Mouse (Mus musculus) hindbrain, postnatal 0 days (tissue): ENCODE measurements around the gene Tcn2. TPM values are rescaled to one million over a fixed set of nuclear protein-coding genes. Genes with fewer than 3 reads are reported as not detected.

Experiments
- ATAC-seq: fragments of 200-750 bp; cut with Nextera tagmentation; 2 replicates; pipeline ENCODE4 v1.8.0; 2017; ENCODE audit warnings: mild to moderate bottlenecking, moderate TSS enrichment, moderate library complexity
- DNase-seq: peaks from one replicate; pipeline ENCODE4 v3.0.0-alpha.2; 2015; ENCODE audit warnings: low spot score
- H3K27ac ChIP-seq: fragments of 300-500 bp; sonication (generic); 2 replicates; pipeline ENCODE4 v1.5.1; 2014; ENCODE audit warnings: mild to moderate bottlenecking
- H3K27me3 ChIP-seq: fragments of 300-500 bp; sonication (generic); 2 replicates; pipeline ENCODE4 v1.6.1; 2014; ENCODE audit warnings: low read length, mixed read lengths; ENCODE audit not compliant: insufficient read depth
- H3K36me3 ChIP-seq: fragments of 300-500 bp; sonication (generic); 2 replicates; pipeline ENCODE4 v1.6.1; 2014; ENCODE audit warnings: low read length, mixed read lengths; ENCODE audit not compliant: insufficient read depth
- H3K4me1 ChIP-seq: fragments of 300-500 bp; sonication (generic); 2 replicates; pipeline ENCODE4 v1.6.1; 2014; ENCODE audit warnings: antibody characterized with exemption, low read length, mixed read lengths; ENCODE audit not compliant: insufficient read depth
- H3K4me2 ChIP-seq: fragments of 300-500 bp; sonication (generic); 2 replicates; pipeline ENCODE4 v1.6.1; 2014; ENCODE audit warnings: low read depth, mild to moderate bottlenecking, low read length, moderate library complexity, mixed read lengths
- H3K4me3 ChIP-seq: fragments of 300-500 bp; sonication (generic); 2 replicates; pipeline ENCODE4 v1.5.1; 2014; ENCODE audit warnings: low read length
- H3K9ac ChIP-seq: fragments of 300-500 bp; sonication (generic); replicated peaks from 2 replicates; pipeline ENCODE4 v1.6.1; 2014; ENCODE audit warnings: mild to moderate bottlenecking, low read length, moderate library complexity, mixed read lengths
- H3K9me3 ChIP-seq: fragments of 300-500 bp; sonication (generic); 2 replicates; pipeline ENCODE4 v1.6.1; 2016; ENCODE audit warnings: low read length, mixed read lengths
- CTCF ChIP-seq: IDR thresholded peaks from 2 replicates; pipeline ENCODE4 v1.5.1; 2016; ENCODE audit warnings: antibody characterized with exemption, control low read depth, low read depth
- WGBS: fragments of 180-500 bp; shearing (Covaris S2); extraction: QIAGEN DNeasy Blood & Tissue Kit; methylation state at CpG from one replicate; pipeline ENCODE4 v1.1.7; 2014; 5-methylcytosine and 5-hydroxymethylcytosine counted together
- polyA plus RNA-seq: library from polyadenylated mRNA; unstranded; fragments of >200 nt; fragmentation: Nextera tagmentation; extraction: Ambion mirVana; gene quantifications from 2 replicates; pipeline ENCODE4 v1.2.1, GENCODE M21; 2015
- total RNA-seq: library from RNA; depleted of rRNA; stranded (reverse); fragments of >200 nt; gene quantifications from 2 replicates; pipeline ENCODE4 v1.2.3, GENCODE M21; 2014; rRNA removed

Tcn2 gene
- total and polyA plus RNA-seq, 2 experiments from 2014 or later: 29.3 to 39.4 TPM

GRCm38 (mm10) chr11:3878660-3879059 is 53.3 kb downstream of the Tcn2 start:
- ATAC-seq (no peak), DNase-seq (no peak)
- Histone ChIP-seq H3K9ac (no peak overlapping the region), H3K4me3 (no peak overlapping the region), H3K4me1 (no peaks in the 10 kb centered on the region), H3K27ac (no peak overlapping the region), H3K4me2 (no peak overlapping the region), H3K9me3 (no peaks in the 10 kb centered on the region), H3K27me3 (no peaks in the 10 kb centered on the region), H3K36me3 (no peaks in the 10 kb centered on the region)
- no peak for TF ChIP-seq CTCF
- 80% methylated on average over 7 of the region's 7 CpGs for WGBS

- Histone ChIP-seq H3K9ac (no peak overlapping the region), H3K4me1 (no peaks in the 10 kb centered on the region), H3K36me3 (no peaks in the 10 kb centered on the region), H3K27ac (no peak overlapping the region), H3K27me3 (no peaks in the 10 kb centered on the region), H3K4me3 (no peak overlapping the region), H3K9me3 (no peaks in the 10 kb centered on the region), H3K4me2 (no peak overlapping the region)
- TF ChIP-seq CTCF: no peak
- WGBS: 63% methylated on average over 6 of the region's 6 CpGs
- DNase-seq (no peak), ATAC-seq (no peak)
Observed at GRCm38 (mm10) chr11:3876419-3876818, 55.5 kb downstream of the Tcn2 start.

Other genes with a start within 250 kb of the Tcn2 start
- 78.3 and 87.5 TPM in 2 replicates for gene Osbp2, start 68.3 kb downstream of the Tcn2 start, total RNA-seq
- gene Osbp2, start 68.3 kb downstream of the Tcn2 start, polyA plus RNA-seq: 33.8 and 39.7 TPM in 2 replicates
- 0.21 and 0.90 TPM in 2 replicates for gene 4921536K21Rik, start 37.1 kb downstream of the Tcn2 start, total RNA-seq
- 0.41 and 0.42 TPM in 2 replicates for gene 4921536K21Rik, start 37.1 kb downstream of the Tcn2 start, polyA plus RNA-seq
- 14.4 and 16.9 TPM in 2 replicates for gene Dusp18, start 36.9 kb downstream of the Tcn2 start, total RNA-seq
- 15.4 and 16.3 TPM in 2 replicates for gene Dusp18, start 36.9 kb downstream of the Tcn2 start, polyA plus RNA-seq
- 48.6 and 52.4 TPM in 2 replicates for gene Slc35e4, start 17.5 kb downstream of the Tcn2 start, total RNA-seq
- gene Slc35e4, start 17.5 kb downstream of the Tcn2 start, polyA plus RNA-seq: 23.5 and 25.8 TPM in 2 replicates
- gene Pes1, start 31.8 kb upstream of the Tcn2 start, total RNA-seq: 35.9 and 36.4 TPM in 2 replicates
- gene Pes1, start 31.8 kb upstream of the Tcn2 start, polyA plus RNA-seq: 44.5 and 46.8 TPM in 2 replicates
- gene 4930556J24Rik, start 44.6 kb upstream of the Tcn2 start, total RNA-seq: not detected in 2 replicates
- 0.25 and 0.35 TPM in 2 replicates for gene 4930556J24Rik, start 44.6 kb upstream of the Tcn2 start, polyA plus RNA-seq
- gene Gal3st1, start 51.5 kb upstream of the Tcn2 start, total RNA-seq: 30.3 and 34.6 TPM in 2 replicates
- 18.5 and 18.8 TPM in 2 replicates for gene Gal3st1, start 51.5 kb upstream of the Tcn2 start, polyA plus RNA-seq
- gene Sec14l4, start 99.3 kb upstream of the Tcn2 start, total RNA-seq: not detected in 2 replicates
- not detected in 2 replicates for gene Sec14l4, start 99.3 kb upstream of the Tcn2 start, polyA plus RNA-seq
- 0.36 and 1.6 TPM in 2 replicates for gene Sec14l3, start 132.7 kb upstream of the Tcn2 start, total RNA-seq
- 1.7 and 1.8 TPM in 2 replicates for gene Sec14l3, start 132.7 kb upstream of the Tcn2 start, polyA plus RNA-seq
- gene Mtfp1, start 163.3 kb upstream of the Tcn2 start, total RNA-seq: 14.8 and 20.4 TPM in 2 replicates
- 17.7 TPM in 2 replicates for gene Mtfp1, start 163.3 kb upstream of the Tcn2 start, polyA plus RNA-seq
- gene Sec14l2, start 191.3 kb upstream of the Tcn2 start, total RNA-seq: 13.4 and 13.9 TPM in 2 replicates
- 8.1 and 9.5 TPM in 2 replicates for gene Sec14l2, start 191.3 kb upstream of the Tcn2 start, polyA plus RNA-seq
- gene Rnf215, start 203.0 kb upstream of the Tcn2 start, total RNA-seq: 84.3 and 90.4 TPM in 2 replicates
- 49.7 and 51.0 TPM in 2 replicates for gene Rnf215, start 203.0 kb upstream of the Tcn2 start, polyA plus RNA-seq
- gene Ccdc157, start 228.1 kb upstream of the Tcn2 start, total RNA-seq: 20.8 TPM in 2 replicates
- 10.3 and 10.9 TPM in 2 replicates for gene Ccdc157, start 228.1 kb upstream of the Tcn2 start, polyA plus RNA-seq
- gene Sf3a1, start 228.2 kb upstream of the Tcn2 start, total RNA-seq: 41.9 and 45.4 TPM in 2 replicates
- 30.6 and 31.6 TPM in 2 replicates for gene Sf3a1, start 228.2 kb upstream of the Tcn2 start, polyA plus RNA-seq